Mouse (Mus musculus): ENCODE measurements at regions not wholly inside any gene's neighbourhood (a gene's known extent, or its start where the extent isn't known, plus 50 kb on each side); places are given as distances from the start of the nearest gene placed in this dataset.
A peak's percentile ranks its signal among the peaks of the same experiment; 100 is the strongest.
"Not testable (repeated sequence)": the region's sequence is repeated elsewhere in the genome, so short reads cannot be mapped to it uniquely, and the experiment has no call there.

DNA sequence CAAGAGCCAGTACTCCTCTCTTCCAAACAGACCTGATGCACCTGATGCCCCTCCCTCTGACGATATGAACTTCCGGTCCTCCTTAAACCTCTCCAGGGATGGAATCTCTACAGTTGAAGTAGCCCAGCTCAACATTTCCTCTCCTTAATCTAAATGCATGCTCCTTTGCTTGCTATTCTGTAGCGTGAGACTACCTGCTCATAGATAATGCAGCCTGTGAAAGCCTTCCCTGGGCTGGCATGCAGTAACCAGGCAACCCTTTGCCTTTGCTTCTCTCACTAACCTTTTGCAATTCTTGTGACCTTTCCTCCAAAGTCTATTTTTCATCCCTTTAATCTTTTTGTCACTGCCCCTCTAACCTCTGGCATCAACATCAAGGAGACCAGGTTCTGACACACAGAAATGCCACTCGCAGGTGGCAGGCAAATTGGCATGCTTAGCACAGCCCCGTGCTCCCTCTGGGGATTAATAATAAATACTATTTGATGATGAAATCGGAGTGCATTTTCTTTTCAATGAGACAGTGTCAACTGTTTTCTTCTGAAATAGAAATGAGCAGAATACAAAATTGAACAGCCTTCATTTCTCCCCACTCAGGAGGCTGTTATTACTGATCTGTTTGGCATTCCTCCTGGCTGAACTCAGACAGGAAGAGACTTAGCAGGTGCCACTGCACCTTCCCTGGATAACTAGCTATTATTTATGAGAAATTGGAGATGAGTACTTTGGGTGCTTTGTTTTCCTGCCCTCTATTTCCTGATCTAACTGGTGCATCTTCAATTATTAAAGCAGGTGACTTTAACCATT lies 249.8 kb upstream of the Pbx1 start:
- DNase-seq (ENCODE audit: low read depth, low spot score) = no peak

DNA sequence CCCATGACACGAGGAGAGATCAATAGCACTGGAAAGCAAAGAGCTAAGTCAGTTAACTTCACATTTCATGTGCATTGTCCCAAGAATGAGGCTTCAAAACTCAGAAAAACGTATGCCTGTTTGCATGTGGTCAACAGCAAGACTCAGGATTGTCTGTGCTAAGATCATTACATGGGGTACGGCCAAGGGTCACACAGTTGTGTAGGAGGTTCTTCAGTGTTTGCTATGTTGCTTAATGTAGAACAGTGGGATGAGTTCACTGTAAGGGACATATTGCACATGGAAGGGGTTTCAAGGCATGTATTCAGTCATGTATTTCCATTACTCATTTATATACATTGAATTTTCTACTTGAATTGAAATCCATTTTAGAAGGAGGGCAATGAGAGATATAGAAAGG lies 248.6 kb upstream of the Pbx1 start:
- DNase-seq (ENCODE audit: low read depth, low spot score) = no peak

DNA sequence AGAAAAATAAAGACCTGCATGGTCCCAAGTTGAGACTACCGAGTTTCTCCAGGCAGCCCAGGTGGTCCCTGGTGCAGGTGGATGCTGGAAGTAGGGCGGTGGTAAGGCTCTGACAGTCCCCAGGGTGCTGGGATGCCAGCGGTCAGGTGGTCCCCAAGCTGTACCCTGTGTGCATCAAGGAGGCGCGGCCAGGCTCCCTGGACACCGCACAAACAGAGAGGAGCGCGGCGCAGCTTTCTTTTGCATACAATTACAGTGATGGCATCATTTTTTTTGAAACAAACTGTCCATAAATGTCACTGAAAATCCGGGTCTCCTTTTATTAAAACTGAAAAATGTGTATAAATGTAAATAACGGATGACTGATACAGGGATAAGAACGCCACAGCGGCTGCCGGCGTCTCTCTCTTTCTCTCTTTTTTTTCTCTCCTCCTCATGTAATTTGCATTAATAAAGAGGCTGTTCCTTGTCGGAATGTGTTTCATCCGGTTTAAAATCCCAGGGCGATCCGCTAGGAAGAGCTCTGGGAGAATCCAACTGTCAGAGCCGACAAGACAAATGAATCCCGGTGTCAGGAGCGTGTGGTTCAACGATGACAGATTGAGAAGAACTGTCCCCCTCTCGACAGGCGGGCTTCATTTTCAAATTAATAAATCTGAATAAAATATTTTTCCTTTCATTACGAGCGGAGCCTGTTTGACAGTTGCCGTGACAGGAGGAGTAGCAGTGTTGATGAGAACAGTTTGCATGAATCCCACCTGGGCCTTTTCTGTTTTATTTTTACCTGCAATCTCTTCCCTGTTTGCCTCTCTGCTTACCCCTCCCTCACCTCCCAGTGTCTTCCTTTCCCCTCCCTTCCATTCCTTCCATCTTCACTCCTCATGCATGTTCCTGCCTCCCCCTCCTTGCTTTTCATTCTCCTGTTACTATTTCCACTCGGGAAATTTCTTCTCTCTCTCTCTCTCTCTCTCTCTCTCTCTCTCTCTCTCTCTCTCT lies 244.6 kb upstream of the Pbx1 start:
- no peak for DNase-seq (ENCODE audit: low read depth, low spot score)

DNA sequence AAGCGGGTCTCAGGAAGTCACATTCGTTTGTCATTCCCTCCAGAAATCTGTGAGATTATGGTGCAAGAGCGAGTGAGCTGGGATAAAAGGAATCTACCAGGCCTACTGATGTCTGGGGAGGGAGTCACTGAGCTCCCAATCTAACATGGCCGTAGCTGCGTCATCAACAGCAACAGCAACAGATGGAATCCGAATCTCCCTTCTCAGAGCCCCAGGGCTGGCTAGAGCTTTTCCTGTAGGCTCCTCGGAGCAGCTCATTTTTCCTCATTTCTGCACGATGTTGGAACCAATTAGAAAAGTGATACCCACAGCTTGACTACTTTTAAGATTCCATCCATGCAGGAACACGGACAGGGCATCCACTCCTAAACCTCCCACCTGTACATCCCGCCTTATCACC lies 243.7 kb upstream of the Pbx1 start:
- DNase-seq (ENCODE audit: low read depth, low spot score) = no peak

DNA sequence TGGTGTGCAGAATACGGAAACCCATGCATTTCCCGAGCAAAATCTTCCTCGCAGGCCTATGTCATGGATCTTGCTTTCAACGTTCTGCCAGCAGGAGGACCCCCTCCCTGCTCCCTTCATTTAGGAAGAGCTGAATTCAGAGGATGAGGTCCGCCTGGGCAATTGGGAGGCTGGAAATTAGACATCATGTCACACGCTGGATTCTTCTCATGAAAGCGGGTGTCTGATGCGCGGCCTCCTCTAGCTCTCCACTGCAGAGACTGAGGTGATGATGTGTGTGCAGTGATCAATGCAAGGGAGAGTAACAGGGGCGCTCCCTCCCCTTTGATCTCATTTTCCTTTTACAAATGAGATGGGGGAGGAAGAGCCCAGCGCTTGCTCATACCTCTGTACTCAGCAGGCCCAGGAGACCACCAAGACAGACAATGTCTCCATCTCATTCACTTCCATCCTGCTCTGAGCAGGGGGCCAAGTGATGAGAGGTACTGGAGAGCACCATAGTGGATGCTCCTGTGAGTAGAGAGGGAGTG lies 230.8 kb upstream of the Pbx1 start:
- no peak for DNase-seq (ENCODE audit: low read depth, low spot score)

DNA sequence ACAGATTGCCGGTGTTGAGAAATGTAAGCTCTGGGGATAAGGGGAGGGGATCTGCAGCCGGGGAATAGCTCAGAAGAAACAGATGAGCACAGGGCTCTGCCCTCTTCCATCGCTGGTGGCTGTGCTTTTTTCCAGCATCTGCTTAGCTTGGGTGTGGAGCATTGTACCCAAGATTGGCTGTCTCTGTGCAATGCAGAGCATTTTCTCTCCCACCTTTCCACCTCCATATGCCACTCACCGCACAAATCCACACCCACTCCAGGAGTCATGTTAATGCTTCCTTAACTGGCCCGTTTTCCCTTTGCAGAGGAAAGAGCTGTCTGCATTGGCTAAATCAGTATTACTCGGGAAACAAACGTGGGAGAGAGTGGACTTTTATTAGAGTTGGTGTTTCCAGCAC lies 228.9 kb upstream of the Pbx1 start:
- DNase-seq (ENCODE audit: low read depth, low spot score) = no peak

DNA sequence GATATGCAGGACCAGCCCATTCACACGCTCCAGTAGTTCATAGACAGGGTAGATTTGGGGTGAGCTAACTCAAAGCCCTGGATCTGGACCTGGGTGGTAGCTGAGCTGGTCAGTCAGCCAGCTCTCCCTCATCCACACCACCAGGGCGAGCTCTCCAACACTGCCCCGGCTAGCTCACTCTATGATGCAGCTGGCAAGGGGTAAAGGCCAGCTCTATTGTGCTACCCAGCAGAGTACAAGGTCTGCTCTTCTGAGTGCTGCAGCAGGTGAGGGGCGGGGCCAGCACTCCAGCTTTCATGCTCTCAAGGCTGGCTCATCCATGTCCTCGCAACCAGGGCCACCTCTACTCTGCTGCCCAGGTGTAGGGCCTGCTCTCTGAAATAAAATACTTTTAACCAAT lies 227.5 kb upstream of the Pbx1 start:
- DNase-seq (ENCODE audit: low read depth, low spot score) = no peak

DNA sequence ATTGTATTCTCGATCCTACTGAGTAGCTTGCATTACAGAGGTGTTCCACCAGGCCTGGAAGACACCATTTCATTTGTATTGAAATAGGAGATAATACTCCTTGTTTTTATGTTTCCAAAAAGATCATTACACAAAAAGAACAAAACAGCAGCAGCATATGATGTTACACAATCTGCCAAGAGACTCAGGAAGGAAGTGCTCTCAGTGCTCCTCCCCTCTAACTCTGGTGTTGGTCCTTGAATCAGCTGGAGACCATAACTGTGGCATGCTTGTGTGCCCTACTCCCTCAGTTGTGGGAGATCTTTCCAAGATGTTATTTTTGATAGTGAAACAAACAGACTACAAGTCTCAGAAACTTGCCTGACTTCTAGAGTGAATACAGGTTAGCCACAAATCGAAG lies 200.8 kb upstream of the Pbx1 start:
- DNase-seq (ENCODE audit: low read depth, low spot score) = no peak

DNA sequence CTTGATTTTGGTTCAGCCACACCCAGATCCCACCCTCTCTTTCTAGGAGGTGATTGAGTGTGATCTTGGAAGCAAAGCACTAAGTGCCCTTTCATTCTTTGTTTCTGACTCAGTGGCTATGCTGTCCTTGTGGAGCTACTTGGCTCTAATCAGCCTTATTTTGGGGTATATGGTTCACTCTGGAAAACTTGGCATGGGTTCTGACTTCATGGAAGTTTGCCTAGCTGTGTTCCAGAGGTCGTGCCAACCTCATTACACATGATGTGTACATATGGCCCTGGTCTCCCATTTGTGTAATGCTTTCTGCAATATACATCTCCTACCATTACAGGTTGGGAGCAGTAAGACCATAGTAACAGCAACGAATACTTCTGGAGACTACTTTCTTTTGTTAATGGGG lies 199.9 kb upstream of the Pbx1 start:
- DNase-seq (ENCODE audit: low read depth, low spot score) = no peak

DNA sequence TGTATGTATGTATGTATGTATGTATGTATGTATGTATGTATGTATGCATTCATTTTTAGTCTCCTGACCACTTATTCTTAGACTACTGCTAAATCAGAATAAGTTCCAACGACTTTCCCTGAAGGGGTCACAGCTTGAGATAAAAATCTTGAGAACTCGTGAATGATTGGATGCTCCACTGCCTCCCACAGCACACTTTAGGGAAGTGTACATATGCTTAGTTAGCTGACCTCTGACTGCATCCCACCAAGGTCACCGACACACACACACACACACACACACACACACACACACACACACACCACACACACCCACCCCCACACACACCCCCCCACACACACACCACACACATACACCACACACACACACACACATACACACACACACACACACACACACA lies 169.9 kb upstream of the Pbx1 start:
- not testable (repeated sequence) for DNase-seq (ENCODE audit: low read depth, low spot score)

DNA sequence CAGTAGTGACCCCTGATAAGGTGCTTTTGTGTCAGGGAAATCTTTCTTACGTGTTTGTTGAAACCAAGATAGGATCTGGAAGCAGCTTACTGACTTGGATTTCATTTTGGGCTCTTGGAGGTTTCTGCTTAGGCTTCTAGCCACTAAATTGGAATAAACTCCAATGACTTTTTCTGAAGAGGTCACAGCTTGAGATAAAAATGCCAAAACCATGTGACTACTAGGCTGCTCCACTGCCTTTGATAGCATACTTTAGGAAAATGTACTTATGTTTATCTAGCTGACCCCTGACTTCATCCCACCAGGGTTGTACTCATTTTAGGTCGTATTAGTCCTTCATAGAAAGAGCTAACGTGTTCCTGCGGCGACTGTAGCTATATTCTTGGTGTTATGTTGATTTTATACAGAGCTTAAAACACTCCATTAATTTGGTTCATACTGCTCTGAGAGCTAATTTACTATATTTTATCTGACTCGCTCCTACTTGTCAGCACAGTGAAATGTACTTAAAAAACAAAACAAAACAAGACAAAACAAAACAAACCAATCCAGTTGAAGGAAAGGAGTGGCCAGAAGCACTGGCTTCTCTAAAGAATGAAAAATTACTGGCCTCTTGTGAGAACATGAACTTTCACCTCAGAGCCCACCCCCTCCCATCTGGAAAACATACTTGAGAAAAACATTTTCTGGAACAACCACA lies 168.5 kb upstream of the Pbx1 start:
- no peak for DNase-seq (ENCODE audit: low read depth, low spot score)

DNA sequence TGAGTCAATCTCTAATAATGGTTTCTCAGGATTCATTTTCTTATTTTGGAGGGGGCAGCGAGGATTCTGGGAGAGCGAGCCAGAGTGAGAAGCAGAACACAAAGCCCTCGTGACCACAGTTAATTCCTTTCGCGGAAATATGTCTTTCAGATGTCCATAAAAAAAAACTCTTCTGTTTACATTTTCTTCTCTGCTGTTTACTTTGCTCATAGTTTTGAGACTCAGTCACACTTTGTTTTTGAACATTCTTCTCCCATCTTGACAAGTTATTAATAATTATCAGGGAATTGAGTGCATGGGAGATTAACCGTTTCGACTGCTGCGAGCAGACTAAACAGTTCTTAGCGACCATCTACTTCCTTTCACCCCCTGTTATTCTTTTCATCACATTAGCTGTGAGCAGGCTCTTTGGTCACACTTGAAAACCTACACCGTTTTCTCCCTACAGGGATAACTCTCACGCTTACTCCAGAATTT lies 166.2 kb upstream of the Pbx1 start:
- DNase-seq (ENCODE audit: low read depth, low spot score) = no peak

DNA sequence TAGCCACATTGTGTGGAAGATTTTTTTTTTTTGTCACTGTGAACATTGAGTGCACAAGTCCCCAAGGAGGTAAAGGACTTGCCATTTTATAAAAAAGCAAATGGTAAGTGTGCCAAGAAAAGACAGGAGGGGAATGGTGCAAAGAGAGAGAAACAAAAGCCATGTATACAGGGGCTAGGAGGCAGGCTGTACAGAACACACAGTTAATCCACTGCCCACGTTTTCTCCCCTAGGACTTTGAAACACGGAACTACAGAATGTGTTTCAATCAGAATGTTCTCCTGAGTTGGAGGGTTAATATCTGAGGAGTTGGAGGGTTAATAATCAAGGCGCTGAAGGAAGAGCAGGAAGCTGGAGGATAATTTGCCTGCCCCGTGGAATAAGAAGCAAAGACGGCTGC lies 165.4 kb upstream of the Pbx1 start:
- no peak for DNase-seq (ENCODE audit: low read depth, low spot score)

DNA sequence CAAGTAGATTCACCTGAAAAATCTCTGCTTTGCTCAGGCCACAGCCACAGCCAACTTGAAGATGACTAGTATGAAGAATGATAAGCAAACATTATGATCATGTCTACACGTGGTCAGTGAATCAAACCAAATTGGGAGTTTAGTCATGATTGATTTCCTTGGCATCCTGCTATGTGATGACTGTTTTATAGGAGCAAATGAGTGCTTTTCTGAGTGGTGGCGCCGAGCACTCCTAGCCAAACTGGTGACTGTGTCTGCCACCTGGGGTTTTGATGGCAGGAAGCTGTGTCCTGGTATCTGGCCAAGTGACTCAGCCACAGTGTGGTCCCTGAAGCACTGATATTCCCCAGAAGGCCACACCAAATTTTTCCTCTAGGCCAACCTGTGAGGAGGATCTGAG lies 152.1 kb upstream of the Pbx1 start:
- no peak for DNase-seq (ENCODE audit: low read depth, low spot score)

DNA sequence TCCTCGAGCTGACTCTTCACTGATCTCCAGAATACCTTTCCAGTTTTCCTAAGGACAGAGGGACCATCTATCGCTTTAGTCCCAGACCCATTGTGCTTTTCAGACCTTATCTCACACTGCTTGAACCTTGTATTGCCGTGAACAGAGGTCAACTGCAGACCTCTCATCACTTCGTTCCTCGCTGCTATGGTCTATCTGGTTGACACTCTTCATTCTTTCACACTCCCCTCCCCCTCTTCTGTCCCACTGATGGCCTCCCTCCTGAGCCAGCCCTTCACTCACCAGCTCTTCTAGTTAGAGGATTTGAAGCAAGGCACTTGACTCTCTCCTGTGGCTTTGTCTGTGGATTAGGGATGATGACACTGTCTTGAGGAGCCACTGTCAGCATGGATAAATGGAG lies 150.4 kb upstream of the Pbx1 start:
- no peak for DNase-seq (ENCODE audit: low read depth, low spot score)

DNA sequence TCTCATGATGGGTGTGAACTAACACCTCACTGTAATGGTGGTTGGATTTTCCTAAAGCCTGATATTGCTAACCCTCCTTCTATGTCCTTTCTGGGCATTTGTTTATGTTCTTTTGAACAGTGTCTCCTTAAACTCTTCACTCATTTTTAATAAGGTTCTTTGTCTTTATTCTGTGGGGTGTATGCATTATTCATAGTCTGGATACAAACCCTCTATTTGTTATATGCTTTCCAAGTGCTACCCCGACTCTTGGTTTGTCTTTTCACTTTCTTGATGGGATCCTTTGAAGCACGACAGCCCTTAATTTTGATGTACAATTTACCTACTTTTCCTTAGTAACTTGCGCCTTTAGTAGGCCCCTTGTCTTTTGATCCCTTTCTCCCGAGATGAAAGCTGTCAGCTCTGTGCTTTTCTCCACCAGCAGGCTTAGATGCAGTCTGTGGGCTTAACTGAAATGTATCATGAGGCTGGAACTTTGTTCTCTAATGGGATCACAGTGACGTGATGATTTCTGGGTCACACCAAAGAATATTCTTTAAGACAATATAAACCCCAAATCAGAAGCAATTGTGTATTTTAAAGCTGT lies 138.0 kb upstream of the Pbx1 start:
- DNase-seq (ENCODE audit: low read depth, low spot score) = no peak

DNA sequence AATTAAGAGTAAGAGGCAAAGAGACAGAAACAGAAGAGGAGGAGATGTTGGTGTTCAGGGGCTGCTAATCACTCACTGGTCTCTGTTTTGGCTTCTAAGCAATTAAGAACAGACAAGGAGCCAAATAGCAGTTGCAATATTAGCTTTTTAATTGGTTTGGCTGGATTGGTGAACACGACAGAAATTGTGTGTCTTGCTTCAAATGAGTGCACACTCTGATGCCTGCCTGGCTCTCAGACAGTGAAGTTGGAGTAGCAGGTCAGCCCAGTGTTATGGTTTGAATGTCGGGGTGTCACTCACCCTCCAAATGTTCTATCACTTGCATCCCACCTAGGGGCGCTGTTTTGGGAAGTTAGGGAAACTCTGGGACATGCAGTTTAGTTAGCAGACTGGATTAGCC lies 120.3 kb upstream of the Pbx1 start:
- no peak for DNase-seq (ENCODE audit: low read depth, low spot score)

DNA sequence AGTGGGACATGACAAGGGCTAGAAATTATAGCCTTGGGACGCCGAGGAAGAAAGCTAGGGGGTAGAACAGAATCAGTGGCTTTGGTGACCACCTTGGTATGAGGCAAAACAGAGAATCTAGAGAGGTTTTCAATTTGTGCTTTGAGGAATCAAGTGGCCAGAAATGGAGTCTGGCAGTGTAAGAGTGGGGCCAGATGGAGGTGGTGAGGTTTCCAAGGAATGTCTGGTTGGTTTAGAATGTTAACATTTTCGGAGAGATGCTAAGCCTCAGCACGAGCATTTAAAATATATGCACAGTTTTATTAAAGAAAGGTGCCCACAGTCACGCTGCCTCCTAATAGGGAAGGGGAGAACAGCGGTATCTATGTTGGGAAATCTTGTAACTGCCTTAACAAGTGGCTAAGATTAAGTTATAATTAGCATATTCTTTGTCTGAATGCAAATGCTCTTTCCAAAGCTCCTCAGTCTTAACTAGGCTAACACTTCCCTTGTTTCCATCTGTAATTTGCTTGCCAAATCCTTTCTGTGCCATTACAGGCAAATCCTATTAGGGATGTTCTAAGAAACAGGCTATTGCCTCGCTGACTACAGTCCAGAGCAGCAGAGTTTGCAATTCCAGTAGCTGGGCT lies 117.9 kb upstream of the Pbx1 start:
- peak; percentile 9 for DNase-seq (ENCODE audit: low read depth, low spot score)

DNA sequence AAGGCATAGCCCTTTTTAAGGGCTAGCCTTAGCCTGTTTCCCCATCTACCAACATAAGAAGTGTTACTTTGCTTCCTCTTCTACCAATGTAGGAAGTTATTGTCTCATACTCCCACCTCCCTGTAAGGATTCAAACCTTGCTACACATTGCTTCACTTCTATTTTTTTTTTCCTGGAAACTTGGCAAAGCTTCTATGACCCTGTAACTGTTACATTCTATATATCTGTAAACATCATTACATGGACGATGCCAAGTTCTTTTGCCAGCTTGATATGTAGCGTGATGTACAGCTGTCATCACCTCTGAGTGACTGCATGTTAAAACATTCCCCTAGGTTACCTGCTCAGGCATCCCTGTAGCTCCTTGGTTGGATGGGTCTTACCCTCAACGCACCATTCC lies 114.1 kb upstream of the Pbx1 start:
- DNase-seq (ENCODE audit: low read depth, low spot score) = no peak

DNA sequence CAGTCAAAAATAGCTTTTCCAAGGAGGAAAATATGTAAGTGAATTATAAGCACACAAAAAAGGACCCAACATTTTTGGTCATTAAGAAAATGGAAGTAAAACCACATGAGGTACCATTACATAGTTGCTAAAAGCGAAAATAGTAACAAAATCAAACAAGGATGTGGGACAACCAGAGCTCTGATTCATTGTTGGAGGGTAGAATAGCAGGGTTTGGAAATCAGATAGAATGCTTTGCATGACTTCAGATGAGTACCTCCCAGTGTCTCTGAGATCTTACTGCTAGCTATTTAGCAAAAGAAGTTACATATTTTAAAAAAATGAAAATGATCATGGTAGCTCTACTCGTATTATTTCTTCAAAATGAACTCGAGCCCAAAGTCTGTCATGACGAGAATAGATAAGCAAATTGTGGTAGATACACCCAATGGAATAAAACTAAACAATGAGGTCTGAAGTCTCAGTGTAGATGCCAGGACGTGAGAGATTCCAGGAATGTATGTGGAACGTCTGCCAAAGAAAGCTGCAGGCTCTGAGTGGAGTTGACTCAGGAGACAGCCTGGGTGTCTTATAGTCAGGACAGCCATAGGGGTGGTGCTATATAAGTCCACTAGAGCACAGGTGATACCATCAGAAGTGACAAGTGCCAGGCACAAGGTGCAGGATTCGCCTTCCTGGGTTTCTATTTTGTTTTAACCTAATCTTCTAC lies 113.2 kb upstream of the Pbx1 start:
- DNase-seq (ENCODE audit: low read depth, low spot score) = no peak
